Mouse (Mus musculus) G1E (cell line): ENCODE data around the gene Filip1l. TPM values are rescaled to one million over a fixed set of nuclear protein-coding genes. Genes with fewer than 3 reads are reported as not detected.

Experiments used
- ATAC-seq: 2 replicates; pipeline ENCODE4 v1.8.0; 2016; ENCODE audit warnings: mild to moderate bottlenecking; ENCODE audit not compliant: insufficient number of reproducible peaks, poor library complexity, low FRiP score, severe bottlenecking; ENCODE audit errors: extremely low read depth
- DNase-seq: peaks from one replicate; pipeline ENCODE4 v3.0.0; 2012; ENCODE audit warnings: low spot score
- H3K27me3 ChIP-seq: 2 replicates; pipeline ENCODE4 v1.6.1; 2012; ENCODE audit warnings: mild to moderate bottlenecking, low read length, inconsistent platforms; ENCODE audit not compliant: insufficient read depth
- H3K36me3 ChIP-seq: replicated peaks from 2 replicates; pipeline ENCODE3; 2012; ENCODE audit warnings: mild to moderate bottlenecking, inconsistent platforms
- H3K4me1 ChIP-seq: 2 replicates; pipeline ENCODE4 v1.6.1; 2012; ENCODE audit warnings: low read depth, low read length, inconsistent platforms, mixed read lengths; ENCODE audit not compliant: insufficient read depth
- H3K4me3 ChIP-seq: 2 replicates; pipeline ENCODE4 v1.5.1; 2012; ENCODE audit warnings: low read depth, mild to moderate bottlenecking, inconsistent platforms, low read length, moderate library complexity, mixed read lengths
- H3K9me3 ChIP-seq: replicated peaks from 2 replicates; pipeline ENCODE4 v1.6.1; 2012; ENCODE audit warnings: inconsistent platforms
- CTCF ChIP-seq: IDR thresholded peaks from 2 replicates; pipeline ENCODE4 v1.5.1; 2012; ENCODE audit warnings: low read depth, low read length, inconsistent platforms, mixed read lengths
- GATA1 ChIP-seq: IDR thresholded peaks from 2 replicates; pipeline ENCODE4 v1.6.1; 2012; ENCODE audit warnings: borderline replicate concordance, low read length, inconsistent platforms, mixed read lengths
- GATA2 ChIP-seq: IDR thresholded peaks from 2 replicates; pipeline ENCODE4 v1.6.1; 2012; ENCODE audit warnings: low read depth, low read length, inconsistent platforms, borderline replicate concordance
- POLR2AphosphoS5 ChIP-seq: IDR thresholded peaks from 2 replicates; pipeline ENCODE4 v1.6.1; 2012; ENCODE audit warnings: low read depth, low read length, inconsistent platforms; ENCODE audit not compliant: insufficient replicate concordance
- TAL1 ChIP-seq: conservative IDR thresholded peaks from 2 replicates; pipeline ENCODE4 v1.6.1; 2012; ENCODE audit warnings: low read depth, low read length, inconsistent platforms, mixed read lengths
- polyA plus RNA-seq: library from polyadenylated mRNA; stranded (reverse); fragments of >175 nt; gene quantifications from 2 replicates; pipeline ENCODE4 v1.2.3, GENCODE M21; 2012
- total RNA-seq, 2 experiments: library from RNA; stranded (forward) in 1 of 2; stranded (reverse) in 1 of 2; fragments of 200-1000 nt in 1 of 2; fragments of >200 nt in 1 of 2; fragmentation: Nextera tagmentation in 1 of 2; gene quantifications; 2 replicates each; pipeline ENCODE4 v1.2.3; 2014 to 2017

Gene Filip1l
- total and polyA plus RNA-seq, 3 experiments = 0.01 to 0.22 TPM; not detected in 1

GRCm38 (mm10) chr16:57479776-57480175 is 126.9 kb downstream of the Filip1l start:
- H3K4me1 ChIP-seq = no peaks in the 10 kb centered on the region
- TF ChIP-seq GATA2 = no peak
- TF ChIP-seq TAL1 = no peak
- TF ChIP-seq POLR2AphosphoS5 = no peak
- TF ChIP-seq GATA1 = no peak
- no peak for TF ChIP-seq CTCF
- DNase-seq (no peak), ATAC-seq (no peak)
- H3K4me3 ChIP-seq = no peak overlapping the region
- H3K27me3 ChIP-seq = no peaks in the 10 kb centered on the region
- peaks cover 9% of the 10 kb centered on the region for H3K36me3 ChIP-seq
- H3K9me3 ChIP-seq = peaks cover 6% of the 10 kb centered on the region

- H3K9me3 ChIP-seq = no peaks in the 10 kb centered on the region
- no peaks in the 10 kb centered on the region for H3K27me3 ChIP-seq
- H3K36me3 ChIP-seq = peaks cover 6% of the 10 kb centered on the region
- no peaks in the 10 kb centered on the region for H3K4me1 ChIP-seq
- DNase-seq (no peak), ATAC-seq (no peak)
- TF ChIP-seq TAL1 (no peak), CTCF (no peak), GATA1 (no peak), GATA2 (no peak), POLR2AphosphoS5 (no peak)
- no peak overlapping the region for H3K4me3 ChIP-seq
These were observed 129.4 kb downstream of the Filip1l start for GRCm38 (mm10) chr16:57482264-57482663.

GRCm38 (mm10) chr16:57482911-57483310 is 130.0 kb downstream of the Filip1l start:
- Histone ChIP-seq H3K27me3 (no peaks in the 10 kb centered on the region), H3K36me3 (peaks cover 6% of the 10 kb centered on the region), H3K4me3 (no peak overlapping the region), H3K9me3 (no peaks in the 10 kb centered on the region), H3K4me1 (no peaks in the 10 kb centered on the region)
- DNase-seq = no peak
- ATAC-seq = no peak
- TF ChIP-seq CTCF (no peak), GATA2 (no peak), POLR2AphosphoS5 (no peak), TAL1 (no peak)

GRCm38 (mm10) chr16:57483503-57483902 is 130.6 kb downstream of the Filip1l start:
- ATAC-seq = no peak
- DNase-seq = no peak
- Histone ChIP-seq H3K36me3 (peaks cover 6% of the 10 kb centered on the region), H3K4me3 (no peak overlapping the region), H3K4me1 (no peaks in the 10 kb centered on the region), H3K9me3 (no peaks in the 10 kb centered on the region), H3K27me3 (no peaks in the 10 kb centered on the region)
- no peak for TF ChIP-seq GATA2
- no peak for TF ChIP-seq POLR2AphosphoS5
- TF ChIP-seq GATA1 = no peak
- no peak for TF ChIP-seq TAL1
- TF ChIP-seq CTCF = no peak

- no peaks in the 10 kb centered on the region for H3K27me3 ChIP-seq
- no peaks in the 10 kb centered on the region for H3K4me1 ChIP-seq
- H3K9me3 ChIP-seq = no peaks in the 10 kb centered on the region
- H3K4me3 ChIP-seq = no peak overlapping the region
- no peak; the same call in 1 of the 2 replicates for ATAC-seq
- TF ChIP-seq POLR2AphosphoS5 (no peak), TAL1 (no peak), GATA2 (no peak), GATA1 (no peak), CTCF (no peak)
- DNase-seq = no peak
- H3K36me3 ChIP-seq = peaks cover 6% of the 10 kb centered on the region
These were observed 131.3 kb downstream of the Filip1l start for GRCm38 (mm10) chr16:57484043-57484795.

GRCm38 (mm10) chr16:57485265-57485664 is 132.4 kb downstream of the Filip1l start:
- Histone ChIP-seq H3K4me3 (no peak overlapping the region), H3K9me3 (no peaks in the 10 kb centered on the region), H3K4me1 (no peaks in the 10 kb centered on the region), H3K27me3 (no peaks in the 10 kb centered on the region), H3K36me3 (peaks cover 6% of the 10 kb centered on the region)
- TF ChIP-seq CTCF (no peak), TAL1 (no peak), GATA2 (no peak), GATA1 (no peak), POLR2AphosphoS5 (no peak)
- DNase-seq (no peak), ATAC-seq (no peak)
